Mouse (Mus musculus): ENCODE measurements around the gene Zfp184. TPM values are rescaled to one million over a fixed set of nuclear protein-coding genes. Genes with fewer than 3 reads are reported as not detected.
"Not testable (repeated sequence)": the region's sequence is repeated elsewhere in the genome, so short reads cannot be mapped to it uniquely, and the experiment has no call there.

The Zfp184 gene
- not detected in 2 replicates for polyA plus RNA-seq (2012; ENCODE audit: insufficient read depth, insufficient read length, missing spikeins)

GRCm38 (mm10) chr13:21944926-21945740 lies at the start of gene Zfp184:
Gene Zfp184, plus strand, starts transcription at chr13:21945094.
- H3K4me3 ChIP-seq (ENCODE audit: insufficient read depth, low read depth, low read length): peak within 1 kb of the TSS; percentile 84
- peaks cover 2% of the 10 kb centered on the region; the same call in 1 of the 2 replicates for H3K4me1 ChIP-seq (ENCODE audit: control insufficient read depth, insufficient read depth, insufficient read length, low read length)
- no peak within 1 kb of the TSS for H3K27ac ChIP-seq (replicated peaks; ENCODE audit: low read depth, low read length)

DNA sequence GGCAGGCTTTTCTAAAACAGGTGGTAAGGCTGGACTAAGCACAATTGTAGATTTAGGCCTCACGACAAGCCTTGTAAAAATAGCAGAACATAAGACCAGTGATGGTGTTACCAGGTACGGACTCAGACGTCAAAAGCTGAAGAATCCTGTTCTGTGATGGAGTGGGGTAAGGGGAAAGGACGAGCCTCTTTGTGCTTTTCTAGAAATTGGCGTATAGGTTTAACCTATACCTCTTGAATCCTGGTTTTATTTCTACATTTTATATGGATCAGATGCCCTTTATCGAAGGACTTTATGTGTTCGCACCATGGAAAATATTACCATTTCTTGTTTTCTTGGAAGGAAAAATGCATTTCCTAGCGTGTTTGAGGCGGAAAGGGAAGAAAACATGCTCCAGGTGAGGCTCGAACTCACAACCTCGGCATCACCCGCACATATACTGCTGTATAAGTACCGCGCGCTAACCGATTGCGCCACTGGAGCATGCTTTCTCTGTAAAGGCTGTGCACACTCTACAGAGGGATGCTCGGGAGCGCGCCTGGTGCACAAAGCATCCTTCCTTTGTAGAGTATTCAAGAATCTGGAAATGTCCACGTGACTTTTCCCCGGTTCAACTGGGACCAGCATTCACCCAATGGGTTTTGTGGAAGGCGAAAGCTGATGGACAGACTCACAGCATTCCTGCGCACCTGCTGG lies 48.2 kb upstream of the Zfp184 start:
- Histone ChIP-seq H3K4me3 (ENCODE audit: insufficient read depth, low read depth, low read length) (no peak overlapping the region), H3K27ac (replicated peaks; ENCODE audit: low read depth, low read length) (no peak overlapping the region), H3K4me1 (ENCODE audit: control insufficient read depth, insufficient read depth, insufficient read length, low read length) (no peaks in the 10 kb centered on the region)

DNA sequence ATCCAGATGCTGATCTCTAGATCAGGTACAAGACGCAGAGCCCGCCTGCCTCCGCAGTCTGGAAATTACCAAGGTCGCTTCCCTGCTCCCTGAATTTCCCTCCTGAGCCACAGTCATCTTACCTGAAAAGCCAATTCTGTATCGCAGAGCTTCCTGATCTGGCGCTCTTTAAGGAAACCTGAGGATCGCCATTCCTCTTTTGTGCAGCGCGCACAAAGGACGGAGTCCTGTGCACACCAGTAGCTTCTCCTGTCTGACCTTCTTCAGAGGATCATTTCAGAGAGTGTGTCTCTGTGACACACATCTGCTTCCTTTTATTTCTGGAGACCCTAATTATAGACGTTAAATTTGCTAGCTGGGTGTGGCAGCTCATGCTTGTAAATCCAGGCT lies 47.7 kb upstream of the Zfp184 start:
- Histone ChIP-seq H3K4me1 (ENCODE audit: control insufficient read depth, insufficient read depth, insufficient read length, low read length) (no peaks in the 10 kb centered on the region), H3K4me3 (ENCODE audit: insufficient read depth, low read depth, low read length) (no peak overlapping the region), H3K27ac (replicated peaks; ENCODE audit: low read depth, low read length) (no peak overlapping the region)

- H3K27ac ChIP-seq (replicated peaks; ENCODE audit: low read depth, low read length); H3K4me3 ChIP-seq (ENCODE audit: insufficient read depth, low read depth, low read length); H3K4me1 ChIP-seq (ENCODE audit: control insufficient read depth, insufficient read depth, insufficient read length, low read length): not testable (repeated sequence)
Measured at GRCm38 (mm10) chr13:21900870-21901565, 43.9 kb upstream of the Zfp184 start.

- H3K4me1 ChIP-seq (ENCODE audit: control insufficient read depth, insufficient read depth, insufficient read length, low read length): no peaks in the 10 kb centered on the region
- H3K27ac ChIP-seq (replicated peaks; ENCODE audit: low read depth, low read length): no peak overlapping the region
- no peak overlapping the region for H3K4me3 ChIP-seq (ENCODE audit: insufficient read depth, low read depth, low read length)
Measured at GRCm38 (mm10) chr13:21903500-21903899, 41.4 kb upstream of the Zfp184 start.

DNA sequence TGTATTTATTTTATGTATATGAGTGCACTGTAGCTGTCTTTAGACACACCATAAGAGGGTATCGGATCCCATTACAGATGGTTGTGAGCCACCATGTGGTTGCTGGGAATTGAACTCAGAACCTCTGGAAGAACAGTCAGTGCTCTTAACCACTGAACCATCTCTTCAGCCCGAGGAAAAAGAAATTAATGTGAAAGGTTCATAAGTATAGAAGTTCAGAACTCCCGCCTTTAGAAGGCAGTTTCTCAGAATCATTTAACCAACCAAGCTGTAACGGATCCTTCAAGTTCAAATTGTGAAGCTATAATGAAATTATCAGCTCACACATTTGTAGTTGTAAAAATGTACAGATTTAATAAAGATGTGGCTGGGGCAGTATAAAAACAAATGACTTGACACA lies 40.8 kb upstream of the Zfp184 start:
- not testable (repeated sequence) for H3K4me3 ChIP-seq (ENCODE audit: insufficient read depth, low read depth, low read length); H3K4me1 ChIP-seq (ENCODE audit: control insufficient read depth, insufficient read depth, insufficient read length, low read length); H3K27ac ChIP-seq (replicated peaks; ENCODE audit: low read depth, low read length)

- Histone ChIP-seq H3K4me3 (ENCODE audit: insufficient read depth, low read depth, low read length) (no peak overlapping the region), H3K27ac (replicated peaks; ENCODE audit: low read depth, low read length) (no peak overlapping the region), H3K4me1 (ENCODE audit: control insufficient read depth, insufficient read depth, insufficient read length, low read length) (no peaks in the 10 kb centered on the region)
Measured at GRCm38 (mm10) chr13:21906301-21906700, 38.6 kb upstream of the Zfp184 start.

DNA sequence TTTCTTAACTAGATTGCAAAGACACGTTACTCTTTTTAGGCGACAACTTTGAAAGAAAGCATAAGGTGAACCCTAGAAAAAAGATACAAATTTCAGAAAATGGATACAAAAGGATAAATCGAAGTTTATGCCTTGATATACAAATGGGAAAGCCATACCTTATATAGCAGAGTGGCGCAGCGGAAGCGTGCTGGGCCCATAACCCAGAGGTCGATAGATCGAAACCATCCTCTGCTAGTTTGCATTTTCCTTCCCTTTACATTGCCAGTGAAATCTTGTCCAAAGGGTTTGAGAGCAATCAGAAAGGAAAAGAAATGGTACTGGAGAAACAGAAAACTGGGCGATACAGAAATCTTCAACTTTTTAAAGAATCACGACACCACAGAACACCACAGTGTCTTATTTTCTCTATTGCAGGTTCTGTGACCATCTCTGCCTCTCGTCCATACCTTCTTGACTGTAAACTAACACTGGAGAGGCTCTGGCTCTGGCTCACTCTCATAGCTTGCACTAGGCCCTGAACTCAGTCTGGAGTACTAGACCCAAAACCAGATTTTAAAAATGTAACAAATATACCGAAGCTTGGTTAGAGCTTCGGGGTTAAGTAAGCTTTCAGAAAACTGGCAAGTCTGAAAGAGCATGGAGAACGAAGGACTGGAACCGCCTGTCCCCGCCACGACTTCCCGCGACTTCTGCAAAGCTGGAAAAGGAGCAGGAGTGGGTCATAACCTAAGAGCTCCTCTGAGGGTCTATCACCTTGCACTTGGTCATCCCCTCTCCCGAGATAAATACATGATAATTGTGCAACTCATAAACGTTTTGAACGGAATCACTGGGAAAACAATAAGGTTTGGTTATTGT lies 37.7 kb upstream of the Zfp184 start:
- H3K27ac ChIP-seq (replicated peaks; ENCODE audit: low read depth, low read length): no peak overlapping the region
- no peaks in the 10 kb centered on the region for H3K4me1 ChIP-seq (ENCODE audit: control insufficient read depth, insufficient read depth, insufficient read length, low read length)
- no peak overlapping the region for H3K4me3 ChIP-seq (ENCODE audit: insufficient read depth, low read depth, low read length)

DNA sequence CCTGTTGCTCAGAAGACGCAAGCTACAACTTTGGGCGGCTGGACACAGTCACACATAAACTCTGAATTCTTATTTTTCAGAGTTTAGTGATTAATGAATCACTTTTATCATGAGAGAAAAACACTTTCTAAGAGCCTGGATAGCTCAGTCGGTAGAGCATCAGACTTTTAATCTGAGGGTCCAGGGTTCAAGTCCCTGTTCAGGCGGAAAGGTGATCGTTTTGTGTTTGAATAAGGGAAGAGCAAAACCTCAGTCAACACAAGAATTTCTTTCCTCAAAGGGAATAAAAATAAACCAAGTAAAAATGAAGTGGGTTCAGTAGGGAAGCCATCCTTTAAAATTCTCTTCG lies 37.1 kb upstream of the Zfp184 start:
- not testable (repeated sequence) for H3K4me1 ChIP-seq (ENCODE audit: control insufficient read depth, insufficient read depth, insufficient read length, low read length); H3K4me3 ChIP-seq (ENCODE audit: insufficient read depth, low read depth, low read length); H3K27ac ChIP-seq (replicated peaks; ENCODE audit: low read depth, low read length)

DNA sequence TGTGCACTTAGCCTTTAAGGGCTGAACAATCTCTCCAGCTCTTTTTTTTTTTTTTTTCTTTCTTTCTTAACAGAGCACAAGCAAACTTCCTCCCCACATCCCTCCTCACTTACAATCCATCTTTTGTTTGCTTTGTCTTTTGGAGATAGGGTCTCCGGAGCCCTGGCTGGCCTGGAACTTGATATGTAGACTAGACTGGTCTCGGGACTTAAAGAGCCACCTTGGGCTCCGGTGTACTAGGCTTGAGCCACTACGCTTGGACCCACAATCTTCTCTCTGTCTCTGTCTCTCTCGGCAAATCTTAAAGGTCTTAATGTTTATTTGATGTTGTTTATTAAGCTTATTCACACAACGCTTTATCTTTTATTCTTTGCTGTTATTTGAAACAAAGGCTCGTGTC lies 34.2 kb upstream of the Zfp184 start:
- Histone ChIP-seq H3K4me3 (ENCODE audit: insufficient read depth, low read depth, low read length) (no peak overlapping the region), H3K27ac (replicated peaks; ENCODE audit: low read depth, low read length) (no peak overlapping the region)

DNA sequence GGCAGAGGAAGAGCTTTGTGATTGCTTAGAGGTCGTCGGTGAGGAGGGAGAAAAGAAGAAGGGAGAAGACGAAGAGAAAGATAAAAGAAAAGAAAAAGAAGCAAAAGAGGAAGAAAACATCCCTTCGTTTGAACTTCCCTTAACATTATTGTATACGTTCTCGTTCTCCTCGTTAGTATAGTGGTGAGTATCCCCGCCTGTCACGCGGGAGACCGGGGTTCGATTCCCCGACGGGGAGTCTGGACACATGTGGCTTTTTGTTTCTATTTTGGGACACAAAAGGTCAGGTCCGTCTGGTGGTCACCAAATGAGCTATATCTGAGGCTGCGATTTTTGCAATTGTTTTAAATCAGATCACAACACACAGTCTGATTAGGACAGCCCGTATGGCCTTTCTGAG lies 33.7 kb upstream of the Zfp184 start:
- no peak overlapping the region for H3K4me3 ChIP-seq (ENCODE audit: insufficient read depth, low read depth, low read length)
- no peak overlapping the region for H3K27ac ChIP-seq (replicated peaks; ENCODE audit: low read depth, low read length)
- H3K4me1 ChIP-seq (ENCODE audit: control insufficient read depth, insufficient read depth, insufficient read length, low read length): no peaks in the 10 kb centered on the region

More for the DNA sequence above, 34.2 kb upstream of the Zfp184 start:
- H3K4me1 ChIP-seq (ENCODE audit: control insufficient read depth, insufficient read depth, insufficient read length, low read length): no peaks in the 10 kb centered on the region

- peak overlapping the region; percentile 7 for H3K27ac ChIP-seq (replicated peaks; ENCODE audit: low read depth, low read length)
- no peaks in the 10 kb centered on the region for H3K4me1 ChIP-seq (ENCODE audit: control insufficient read depth, insufficient read depth, insufficient read length, low read length)
- peak overlapping the region; percentile 60 for H3K4me3 ChIP-seq (ENCODE audit: insufficient read depth, low read depth, low read length)
Measured at GRCm38 (mm10) chr13:21913854-21914253, 31.0 kb upstream of the Zfp184 start.

DNA sequence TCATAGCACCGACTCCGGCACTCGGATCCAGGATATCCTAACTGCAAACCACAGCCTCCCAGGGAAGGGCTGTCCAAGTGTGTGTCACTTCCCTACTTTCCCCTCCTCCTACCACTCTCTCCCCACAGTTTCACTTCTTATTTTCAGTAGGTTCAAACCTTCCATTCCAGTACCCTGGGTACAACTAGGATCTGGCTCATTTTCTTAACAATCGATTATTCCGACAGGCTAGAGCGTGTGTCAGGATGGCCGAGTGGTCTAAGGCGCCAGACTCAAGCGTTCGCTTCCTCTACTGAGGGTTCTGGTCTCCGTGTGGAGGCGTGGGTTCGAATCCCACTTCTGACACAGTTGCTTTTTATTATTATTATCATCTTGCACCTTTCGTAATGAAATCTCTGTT lies 30.3 kb upstream of the Zfp184 start:
- H3K27ac ChIP-seq (replicated peaks; ENCODE audit: low read depth, low read length): no peak overlapping the region; the same call in 1 of the 2 replicates
- H3K4me3 ChIP-seq (ENCODE audit: insufficient read depth, low read depth, low read length): peak overlapping the region; percentile 60
- H3K4me1 ChIP-seq (ENCODE audit: control insufficient read depth, insufficient read depth, insufficient read length, low read length): no peaks in the 10 kb centered on the region

DNA sequence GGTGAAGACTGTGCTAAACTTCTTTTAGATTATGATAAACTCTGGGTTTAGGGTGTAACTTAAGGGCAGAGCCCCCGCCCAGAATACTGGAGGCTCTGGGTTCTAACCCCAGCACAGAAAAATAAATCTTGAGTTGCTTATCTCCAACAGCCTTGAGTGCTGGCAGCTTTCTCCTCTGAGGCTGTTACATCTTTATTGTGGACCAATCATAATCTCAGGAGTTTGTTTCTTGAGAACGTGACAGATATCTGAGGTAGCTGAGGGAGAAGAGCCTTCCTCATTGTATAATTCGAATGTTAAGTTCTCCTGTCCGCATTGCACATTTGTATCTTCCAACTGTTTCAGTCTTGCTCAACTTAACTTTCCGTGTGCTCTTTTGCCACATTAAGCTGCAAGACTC lies 29.4 kb upstream of the Zfp184 start:
- H3K27ac ChIP-seq (replicated peaks; ENCODE audit: low read depth, low read length): no peak overlapping the region
- H3K4me1 ChIP-seq (ENCODE audit: control insufficient read depth, insufficient read depth, insufficient read length, low read length): no peaks in the 10 kb centered on the region
- H3K4me3 ChIP-seq (ENCODE audit: insufficient read depth, low read depth, low read length): no peak overlapping the region

- H3K4me3 ChIP-seq (ENCODE audit: insufficient read depth, low read depth, low read length): no peak overlapping the region
- H3K4me1 ChIP-seq (ENCODE audit: control insufficient read depth, insufficient read depth, insufficient read length, low read length): no peaks in the 10 kb centered on the region
- no peak overlapping the region for H3K27ac ChIP-seq (replicated peaks; ENCODE audit: low read depth, low read length)
Measured at GRCm38 (mm10) chr13:21916056-21916455, 28.8 kb upstream of the Zfp184 start.

All from brown adipose tissue, adult 24 weeks (tissue).